Mouse (Mus musculus) testis, adult 2 months (tissue): ENCODE results near the gene Muc13. TPM values are rescaled to one million over a fixed set of nuclear protein-coding genes. Genes with fewer than 3 reads are reported as not detected.

Experiments
- H3K27ac ChIP-seq: fragments of 200-500 bp; 2 replicates; pipeline ENCODE4 v1.5.1; 2012; ENCODE audit warnings: low read depth, low read length; ENCODE audit not compliant: control insufficient read depth, insufficient read depth
- H3K27me3 ChIP-seq: fragments of 200-500 bp; 2 replicates; pipeline ENCODE4 v1.6.1; 2012; ENCODE audit warnings: mild to moderate bottlenecking, low read length, moderate library complexity; ENCODE audit not compliant: control insufficient read depth, insufficient read depth
- H3K36me3 ChIP-seq: fragments of 200-500 bp; 2 replicates; pipeline ENCODE4 v1.6.1; 2012; ENCODE audit warnings: mild to moderate bottlenecking, low read length; ENCODE audit not compliant: control insufficient read depth, insufficient read depth
- H3K4me1 ChIP-seq: fragments of 200-500 bp; 2 replicates; pipeline ENCODE4 v1.6.1; 2012; ENCODE audit warnings: low read length; ENCODE audit not compliant: control insufficient read depth, insufficient read depth
- H3K4me3 ChIP-seq: fragments of 200-500 bp; 2 replicates; pipeline ENCODE4 v1.5.1; 2012; ENCODE audit warnings: low read depth, mild to moderate bottlenecking, low read length, moderate library complexity, mixed read lengths; ENCODE audit not compliant: control insufficient read depth
- CTCF ChIP-seq: fragments of 200-500 bp; IDR thresholded peaks from 2 replicates; pipeline ENCODE4 v1.5.1; 2012; ENCODE audit warnings: low read depth, mild to moderate bottlenecking, inconsistent platforms, low read length, moderate library complexity; ENCODE audit not compliant: control insufficient read depth, insufficient read depth, insufficient replicate concordance
- POLR2A ChIP-seq: fragments of 200-500 bp; IDR thresholded peaks from 2 replicates; pipeline ENCODE4 v1.6.1; 2012; ENCODE audit warnings: low read depth, mild to moderate bottlenecking, inconsistent platforms, low read length, moderate library complexity; ENCODE audit not compliant: control insufficient read depth
- polyA plus RNA-seq: library from polyadenylated mRNA; depleted of rRNA; stranded (reverse); fragments of >200 nt; gene quantifications from 2 replicates; pipeline ENCODE4 v1.2.3, GENCODE M21; 2012

The Muc13 gene
- polyA plus RNA-seq, 1 experiment: 0.32 TPM

- H3K4me3 ChIP-seq: no peak overlapping the region
- no peaks in the 10 kb centered on the region for H3K27me3 ChIP-seq
- no peak overlapping the region for H3K27ac ChIP-seq
- TF ChIP-seq CTCF (no peak), POLR2A (no peak)
- no peaks in the 10 kb centered on the region for H3K36me3 ChIP-seq
- H3K4me1 ChIP-seq: no peaks in the 10 kb centered on the region; the same call in 1 of the 2 replicates
These were observed 16.2 kb downstream of the Muc13 start for GRCm38 (mm10) chr16:33810002-33810401.

- no peak overlapping the region for H3K4me3 ChIP-seq
- no peaks in the 10 kb centered on the region for H3K27me3 ChIP-seq
- no peak overlapping the region for H3K27ac ChIP-seq
- no peaks in the 10 kb centered on the region for H3K36me3 ChIP-seq
- H3K4me1 ChIP-seq: no peaks in the 10 kb centered on the region
- no peak for TF ChIP-seq CTCF
These were observed 24.8 kb downstream of the Muc13 start for GRCm38 (mm10) chr16:33818413-33819165.

GRCm38 (mm10) chr16:33820269-33821178 is 26.7 kb downstream of the Muc13 start:
- Histone ChIP-seq H3K27ac (no peak overlapping the region), H3K27me3 (no peaks in the 10 kb centered on the region), H3K36me3 (no peaks in the 10 kb centered on the region), H3K4me1 (no peaks in the 10 kb centered on the region), H3K4me3 (no peak overlapping the region)
- TF ChIP-seq CTCF (peak; percentile 39; the same call in 1 of the 2 replicates), POLR2A (no peak)

GRCm38 (mm10) chr16:33824603-33825002 is 30.8 kb downstream of the Muc13 start:
- TF ChIP-seq POLR2A (no peak), CTCF (no peak)
- H3K36me3 ChIP-seq: no peaks in the 10 kb centered on the region
- no peaks in the 10 kb centered on the region for H3K27me3 ChIP-seq
- no peak overlapping the region for H3K27ac ChIP-seq
- no peak overlapping the region for H3K4me3 ChIP-seq
- no peaks in the 10 kb centered on the region; the same call in 1 of the 2 replicates for H3K4me1 ChIP-seq

GRCm38 (mm10) chr16:33828496-33828895 is 34.7 kb downstream of the Muc13 start:
- TF ChIP-seq CTCF (no peak), POLR2A (no peak)
- H3K27me3 ChIP-seq: no peaks in the 10 kb centered on the region
- no peak overlapping the region for H3K27ac ChIP-seq
- no peaks in the 10 kb centered on the region for H3K36me3 ChIP-seq
- H3K4me1 ChIP-seq: no peaks in the 10 kb centered on the region; the same call in 1 of the 2 replicates
- no peak overlapping the region for H3K4me3 ChIP-seq

- no peak; the same call in none of the 2 replicates for TF ChIP-seq POLR2A
- no peak for TF ChIP-seq CTCF
- no peaks in the 10 kb centered on the region for H3K36me3 ChIP-seq
- no peaks in the 10 kb centered on the region for H3K27me3 ChIP-seq
- peak within 1 kb of the TSS; percentile 71 for H3K4me3 ChIP-seq
- peaks cover 5% of the 10 kb centered on the region for H3K4me1 ChIP-seq
- peak within 1 kb of the TSS; percentile 7 for H3K27ac ChIP-seq
These were observed 35.5 kb downstream of the Muc13 start, which contains the start of gene Itgb5 for GRCm38 (mm10) chr16:33829301-33829831. Gene Itgb5, plus strand, starts transcription at chr16:33829665.

- Histone ChIP-seq H3K27me3 (no peaks in the 10 kb centered on the region), H3K27ac (peak overlapping the region; percentile 7), H3K36me3 (no peaks in the 10 kb centered on the region), H3K4me1 (peaks cover 10% of the 10 kb centered on the region), H3K4me3 (peak overlapping the region; percentile 71)
- TF ChIP-seq CTCF (no peak), POLR2A (no peak)
These were observed 36.1 kb downstream of the Muc13 start for GRCm38 (mm10) chr16:33829842-33830511.
